Mouse (Mus musculus): ENCODE data around the gene Dip2c. TPM values are rescaled to one million over a fixed set of nuclear protein-coding genes. Genes with fewer than 3 reads are reported as not detected.

The Dip2c gene
- polyA plus RNA-seq, 1 experiment from 2014 or later: 2.3 TPM

GRCm38 (mm10) chr13:9350670-9351069 lies 74.3 kb downstream of the Dip2c start:
- no peak overlapping the region for H3K27ac ChIP-seq (ENCODE audit: low read length)
- WGBS: 70% methylated on average over 2 of the region's 2 CpGs
- H3K9me3 ChIP-seq (ENCODE audit: control insufficient read depth, low read length): no peaks in the 10 kb centered on the region
- no peak overlapping the region for H3K4me3 ChIP-seq (ENCODE audit: low read length)
- H3K36me3 ChIP-seq (ENCODE audit: control insufficient read depth, insufficient read depth, low read length): no peaks in the 10 kb centered on the region
- H3K9ac ChIP-seq (ENCODE audit: low read depth, low read length): no peak overlapping the region
- ATAC-seq: no peak
- H3K27me3 ChIP-seq (replicated peaks; ENCODE audit: control insufficient read depth, insufficient read depth, low read length): no peaks in the 10 kb centered on the region
- peaks cover 6% of the 10 kb centered on the region; the same call in 1 of the 2 replicates for H3K4me1 ChIP-seq (ENCODE audit: control insufficient read depth, insufficient read depth, low read length)
- no peak overlapping the region for H3K4me2 ChIP-seq (ENCODE audit: low read depth, low read length)

GRCm38 (mm10) chr13:9353890-9354289 lies 77.6 kb downstream of the Dip2c start:
- no peak overlapping the region for H3K4me3 ChIP-seq (ENCODE audit: low read length)
- 94% methylated on average over 1 of the region's 1 CpGs for WGBS
- no peak overlapping the region for H3K27ac ChIP-seq (ENCODE audit: low read length)
- H3K9me3 ChIP-seq (ENCODE audit: control insufficient read depth, low read length): no peaks in the 10 kb centered on the region
- H3K36me3 ChIP-seq (ENCODE audit: control insufficient read depth, insufficient read depth, low read length): no peaks in the 10 kb centered on the region
- peaks cover 4% of the 10 kb centered on the region; the same call in 1 of the 2 replicates for H3K4me1 ChIP-seq (ENCODE audit: control insufficient read depth, insufficient read depth, low read length)
- no peak for ATAC-seq
- no peak overlapping the region for H3K4me2 ChIP-seq (ENCODE audit: low read depth, low read length)
- no peak overlapping the region for H3K9ac ChIP-seq (ENCODE audit: low read depth, low read length)
- no peaks in the 10 kb centered on the region for H3K27me3 ChIP-seq (replicated peaks; ENCODE audit: control insufficient read depth, insufficient read depth, low read length)

- no peak for ATAC-seq
- Histone ChIP-seq H3K36me3 (ENCODE audit: control insufficient read depth, insufficient read depth, low read length) (no peaks in the 10 kb centered on the region), H3K9me3 (ENCODE audit: control insufficient read depth, low read length) (no peaks in the 10 kb centered on the region), H3K9ac (ENCODE audit: low read depth, low read length) (no peak overlapping the region), H3K4me1 (ENCODE audit: control insufficient read depth, insufficient read depth, low read length) (0 out of 2 replicates have a peak, but pooled peaks cover 3% of the 10 kb centered on the region), H3K27ac (ENCODE audit: low read length) (no peak overlapping the region), H3K4me3 (ENCODE audit: low read length) (no peak overlapping the region), H3K27me3 (replicated peaks; ENCODE audit: control insufficient read depth, insufficient read depth, low read length) (no peaks in the 10 kb centered on the region), H3K4me2 (ENCODE audit: low read depth, low read length) (no peak overlapping the region)
- WGBS: 67% methylated on average over 4 of the region's 4 CpGs
These were observed 79.0 kb downstream of the Dip2c start for GRCm38 (mm10) chr13:9355331-9355730.

DNA sequence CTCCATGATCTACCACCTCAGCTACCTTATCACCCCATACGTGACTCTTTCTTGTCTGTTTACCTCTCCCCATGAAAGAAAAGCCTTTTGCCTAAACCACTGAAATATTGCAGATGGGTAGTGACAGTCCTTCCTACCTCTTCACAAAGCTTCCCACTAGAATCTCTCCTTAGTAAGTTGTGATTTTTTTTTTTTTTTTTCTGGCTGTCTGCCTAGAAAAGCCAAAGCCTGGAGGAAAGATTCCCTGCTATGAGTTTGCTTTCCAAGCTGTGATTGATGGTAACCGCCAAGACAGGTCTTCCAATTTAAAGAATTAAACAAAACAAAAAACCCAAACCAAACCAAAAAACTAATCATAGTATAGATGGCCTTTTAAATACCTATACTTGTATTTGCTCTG lies 85.1 kb downstream of the Dip2c start:
- Histone ChIP-seq H3K27me3 (replicated peaks; ENCODE audit: control insufficient read depth, insufficient read depth, low read length) (no peaks in the 10 kb centered on the region), H3K4me1 (ENCODE audit: control insufficient read depth, insufficient read depth, low read length) (no peaks in the 10 kb centered on the region), H3K9ac (ENCODE audit: low read depth, low read length) (no peak overlapping the region), H3K4me2 (ENCODE audit: low read depth, low read length) (no peak overlapping the region), H3K4me3 (ENCODE audit: low read length) (no peak overlapping the region), H3K9me3 (ENCODE audit: control insufficient read depth, low read length) (no peaks in the 10 kb centered on the region), H3K27ac (ENCODE audit: low read length) (no peak overlapping the region), H3K36me3 (ENCODE audit: control insufficient read depth, insufficient read depth, low read length) (no peaks in the 10 kb centered on the region)
- no peak for ATAC-seq
- 58% methylated on average over 2 of the region's 2 CpGs for WGBS

- H3K9me3 ChIP-seq (ENCODE audit: control insufficient read depth, low read length): no peaks in the 10 kb centered on the region
- H3K36me3 ChIP-seq (ENCODE audit: control insufficient read depth, insufficient read depth, low read length): no peaks in the 10 kb centered on the region
- WGBS: 63% methylated on average over 1 of the region's 1 CpGs
- no peak overlapping the region for H3K27ac ChIP-seq (ENCODE audit: low read length)
- H3K4me3 ChIP-seq (ENCODE audit: low read length): no peak overlapping the region
- no peak overlapping the region for H3K9ac ChIP-seq (ENCODE audit: low read depth, low read length)
- H3K4me1 ChIP-seq (ENCODE audit: control insufficient read depth, insufficient read depth, low read length): no peaks in the 10 kb centered on the region
- no peak for ATAC-seq
- no peaks in the 10 kb centered on the region for H3K27me3 ChIP-seq (replicated peaks; ENCODE audit: control insufficient read depth, insufficient read depth, low read length)
- no peak overlapping the region for H3K4me2 ChIP-seq (ENCODE audit: low read depth, low read length)
These were observed 95.1 kb downstream of the Dip2c start for GRCm38 (mm10) chr13:9371387-9371786.

DNA sequence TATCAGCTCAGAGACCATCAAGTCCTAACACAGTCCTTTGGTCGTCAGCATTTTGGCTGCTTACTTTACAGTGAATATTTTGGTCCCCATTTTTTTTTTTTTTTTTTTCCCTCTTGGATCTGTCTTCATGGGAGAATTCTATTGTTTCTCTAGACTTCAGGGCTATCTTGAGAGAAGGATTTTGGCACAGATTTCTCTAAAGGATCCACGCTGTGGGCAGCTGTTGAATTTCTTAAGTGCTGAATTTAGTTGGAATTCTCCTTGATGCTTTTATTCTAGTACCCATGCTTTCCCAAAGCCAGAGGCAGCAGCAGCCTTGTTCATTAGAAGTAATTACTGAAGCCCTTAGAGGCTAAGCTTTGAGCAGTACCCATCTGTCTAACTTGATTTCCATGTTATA lies 100.8 kb downstream of the Dip2c start:
- Histone ChIP-seq H3K27me3 (replicated peaks; ENCODE audit: control insufficient read depth, insufficient read depth, low read length) (no peaks in the 10 kb centered on the region), H3K27ac (ENCODE audit: low read length) (no peak overlapping the region), H3K4me2 (ENCODE audit: low read depth, low read length) (no peak overlapping the region), H3K9me3 (ENCODE audit: control insufficient read depth, low read length) (no peaks in the 10 kb centered on the region), H3K9ac (ENCODE audit: low read depth, low read length) (no peak overlapping the region), H3K4me1 (ENCODE audit: control insufficient read depth, insufficient read depth, low read length) (no peaks in the 10 kb centered on the region), H3K36me3 (ENCODE audit: control insufficient read depth, insufficient read depth, low read length) (no peaks in the 10 kb centered on the region; the same call in 1 of the 2 replicates), H3K4me3 (ENCODE audit: low read length) (no peak overlapping the region)
- ATAC-seq: no peak
- WGBS: 67% methylated on average over 2 of the region's 2 CpGs

- WGBS: 82% methylated on average over 5 of the region's 5 CpGs
These were observed 104.5 kb downstream of the Dip2c start for GRCm38 (mm10) chr13:9380740-9381410.

DNA sequence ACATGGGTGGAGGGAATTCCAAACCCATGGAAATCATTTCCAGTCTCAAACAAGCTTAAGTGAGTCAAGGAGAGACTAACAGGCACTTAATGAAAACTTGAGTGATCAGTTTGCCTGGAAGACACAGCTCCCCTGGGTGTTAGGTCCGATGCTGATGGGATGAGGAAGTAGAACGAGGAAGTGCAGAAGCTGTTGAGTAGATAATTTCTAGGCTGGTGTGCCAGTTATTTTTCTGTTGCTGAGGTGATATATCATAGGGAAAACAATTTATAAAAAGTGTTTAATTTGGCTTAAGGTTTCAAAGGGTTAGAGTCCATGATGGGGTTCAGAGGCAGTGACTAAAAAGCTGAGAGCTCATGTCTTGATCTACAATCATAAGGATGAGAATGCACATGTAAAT lies 111.7 kb downstream of the Dip2c start:
- 91% methylated on average over 2 of the region's 2 CpGs for WGBS

More at GRCm38 (mm10) chr13:9380740-9381410, 104.5 kb downstream of the Dip2c start:
- no peak overlapping the region for H3K9ac ChIP-seq (ENCODE audit: low read depth, low read length)
- no peaks in the 10 kb centered on the region; the same call in 1 of the 2 replicates for H3K36me3 ChIP-seq (ENCODE audit: control insufficient read depth, insufficient read depth, low read length)
- ATAC-seq: no peak
- no peak overlapping the region for H3K27ac ChIP-seq (ENCODE audit: low read length)
- H3K4me1 ChIP-seq (ENCODE audit: control insufficient read depth, insufficient read depth, low read length): no peaks in the 10 kb centered on the region
- no peaks in the 10 kb centered on the region for H3K9me3 ChIP-seq (ENCODE audit: control insufficient read depth, low read length)
- no peak overlapping the region for H3K4me2 ChIP-seq (ENCODE audit: low read depth, low read length)
- no peak overlapping the region for H3K4me3 ChIP-seq (ENCODE audit: low read length)
- H3K27me3 ChIP-seq (replicated peaks; ENCODE audit: control insufficient read depth, insufficient read depth, low read length): no peaks in the 10 kb centered on the region

GRCm38 (mm10) chr13:9389334-9389733 lies 113.0 kb downstream of the Dip2c start:
- H3K4me3 ChIP-seq (ENCODE audit: low read length): no peak overlapping the region
- 90% methylated on average over 1 of the region's 1 CpGs for whole genome bisulfite sequencing
- ATAC-seq: no peak
- H3K27ac ChIP-seq (ENCODE audit: low read length): no peak overlapping the region
- H3K4me2 ChIP-seq (ENCODE audit: low read depth, low read length): no peak overlapping the region
- H3K9me3 ChIP-seq (ENCODE audit: control insufficient read depth, low read length): no peaks in the 10 kb centered on the region
- H3K9ac ChIP-seq (ENCODE audit: low read depth, low read length): no peak overlapping the region
- H3K36me3 ChIP-seq (ENCODE audit: control insufficient read depth, insufficient read depth, low read length): no peaks in the 10 kb centered on the region
- H3K27me3 ChIP-seq (replicated peaks; ENCODE audit: control insufficient read depth, insufficient read depth, low read length): no peaks in the 10 kb centered on the region
- H3K4me1 ChIP-seq (ENCODE audit: control insufficient read depth, insufficient read depth, low read length): no peaks in the 10 kb centered on the region; the same call in 1 of the 2 replicates

More for the DNA sequence above, 111.7 kb downstream of the Dip2c start:
- Histone ChIP-seq H3K4me3 (ENCODE audit: low read length) (no peak overlapping the region), H3K27me3 (replicated peaks; ENCODE audit: control insufficient read depth, insufficient read depth, low read length) (no peaks in the 10 kb centered on the region), H3K9ac (ENCODE audit: low read depth, low read length) (no peak overlapping the region), H3K4me1 (ENCODE audit: control insufficient read depth, insufficient read depth, low read length) (no peaks in the 10 kb centered on the region; the same call in 1 of the 2 replicates), H3K36me3 (ENCODE audit: control insufficient read depth, insufficient read depth, low read length) (no peaks in the 10 kb centered on the region), H3K9me3 (ENCODE audit: control insufficient read depth, low read length) (no peaks in the 10 kb centered on the region), H3K4me2 (ENCODE audit: low read depth, low read length) (no peak overlapping the region), H3K27ac (ENCODE audit: low read length) (no peak overlapping the region)
- ATAC-seq: no peak
